Mouse (Mus musculus) forebrain, embryonic 14.5 days (tissue): Measurements from ENCODE around the gene Yipf3. TPM values are rescaled to one million over a fixed set of nuclear protein-coding genes. Genes with fewer than 3 reads are reported as not detected.
A peak's percentile ranks its signal among the peaks of the same experiment; 100 is the strongest.

Experiments used
- ATAC-seq: fragments of 200-750 bp; cut with Nextera tagmentation; 2 replicates; pipeline ENCODE4 v1.8.0; 2017; ENCODE audit warnings: mild to moderate bottlenecking, moderate library complexity
- DNase-seq: peaks from one replicate; pipeline ENCODE4 v3.0.0-alpha.2; 2015; ENCODE audit warnings: low spot score
- H3K27ac ChIP-seq: fragments of 300-500 bp; sonication (generic); 2 replicates; pipeline ENCODE4 v1.5.1; 2014; ENCODE audit warnings: low read depth, mild to moderate bottlenecking, control low read depth, low read length, moderate library complexity
- H3K27me3 ChIP-seq: fragments of 300-500 bp; sonication (generic); replicated peaks from 2 replicates; pipeline ENCODE4 v1.6.1; 2014; ENCODE audit warnings: low read length, control low read depth, mixed read lengths; ENCODE audit not compliant: control insufficient read depth, insufficient read depth
- H3K36me3 ChIP-seq: fragments of 300-500 bp; sonication (generic); 2 replicates; pipeline ENCODE4 v1.6.1; 2014; ENCODE audit warnings: low read length, control low read depth; ENCODE audit not compliant: control insufficient read depth, insufficient read depth
- H3K4me1 ChIP-seq: fragments of 300-500 bp; sonication (generic); 2 replicates; pipeline ENCODE4 v1.6.1; 2014; ENCODE audit warnings: antibody characterized with exemption, low read length, control low read depth; ENCODE audit not compliant: control insufficient read depth, insufficient read depth
- H3K4me2 ChIP-seq: fragments of 300-500 bp; sonication (generic); 2 replicates; pipeline ENCODE4 v1.6.1; 2014; ENCODE audit warnings: mild to moderate bottlenecking, control low read depth, low read length
- H3K4me3 ChIP-seq: fragments of 300-500 bp; sonication (generic); 2 replicates; pipeline ENCODE4 v1.5.1; 2014; ENCODE audit warnings: low read depth, low read length, control low read depth
- H3K9ac ChIP-seq: fragments of 300-500 bp; sonication (generic); 2 replicates; pipeline ENCODE4 v1.6.1; 2014; ENCODE audit warnings: mild to moderate bottlenecking, low read length, control low read depth, moderate library complexity
- H3K9me3 ChIP-seq: fragments of 300-500 bp; sonication (generic); replicated peaks from 2 replicates; pipeline ENCODE4 v1.6.1; 2016; ENCODE audit warnings: low read length, control low read depth, mixed read lengths; ENCODE audit not compliant: control insufficient read depth
- WGBS: fragments of 180-500 bp; shearing (Covaris S2); extraction: QIAGEN DNeasy Blood & Tissue Kit; methylation state at CpG from one replicate; pipeline ENCODE4 v1.1.7; 2014; 5-methylcytosine and 5-hydroxymethylcytosine counted together
- polyA plus RNA-seq: library from polyadenylated mRNA; unstranded; fragments of >200 nt; fragmentation: Nextera tagmentation; extraction: Ambion mirVana; gene quantifications from 2 replicates; pipeline ENCODE4 v1.2.1, GENCODE M21; 2014

Yipf3 gene
- polyA plus RNA-seq, 1 experiment from 2014 or later = 97.5 TPM

GRCm38 (mm10) chr17:46251174-46251573 lies 3.3 kb downstream of the Yipf3 start:
- H3K4me1 ChIP-seq = peaks cover 26% of the 10 kb centered on the region
- peaks cover 37% of the 10 kb centered on the region for H3K36me3 ChIP-seq
- ATAC-seq = no peak

GRCm38 (mm10) chr17:46252571-46253451 lies 4.9 kb downstream of the Yipf3 start:
- peak overlapping the region; percentile 73; the same call in 1 of the 2 replicates for H3K9ac ChIP-seq
- DNase-seq = peak; percentile 69
- peak overlapping the region; percentile 98 for H3K4me2 ChIP-seq
- H3K36me3 ChIP-seq = peaks cover 43% of the 10 kb centered on the region
- WGBS = 59% methylated on average over 14 of the region's 14 CpGs
- H3K4me1 ChIP-seq = peaks cover 18% of the 10 kb centered on the region
- H3K9me3 ChIP-seq = no peaks in the 10 kb centered on the region
- 0 out of 2 replicates have a peak, but pooled peaks cover 7% of the 10 kb centered on the region for H3K27me3 ChIP-seq
- peak overlapping the region; percentile 77; the same call in 1 of the 2 replicates for H3K4me3 ChIP-seq
- H3K27ac ChIP-seq = no peak overlapping the region
- ATAC-seq = 0 out of 2 replicates have a peak, but pooled peaks have one; percentile 0

More at GRCm38 (mm10) chr17:46251174-46251573, 3.3 kb downstream of the Yipf3 start:
- Histone ChIP-seq H3K4me3 (no peak overlapping the region), H3K9me3 (no peaks in the 10 kb centered on the region), H3K27me3 (0 out of 2 replicates have a peak, but pooled peaks cover 7% of the 10 kb centered on the region), H3K9ac (no peak overlapping the region), H3K27ac (no peak overlapping the region), H3K4me2 (no peak overlapping the region)
- DNase-seq = no peak
- 83% methylated on average over 7 of the region's 7 CpGs for WGBS

GRCm38 (mm10) chr17:46253452-46254084 lies 5.7 kb downstream of the Yipf3 start, which contains the start of gene Lrrc73:
Lrrc73 (plus strand) TSS chr17:46253531.
- WGBS = 2% methylated on average over 46 of the region's 48 CpGs
- H3K4me1 ChIP-seq = peaks cover 17% of the 10 kb centered on the region
- peak within 1 kb of the TSS; percentile 73 for H3K9ac ChIP-seq
- peak within 1 kb of the TSS; percentile 77 for H3K4me3 ChIP-seq
- ATAC-seq (peak; percentile 95), DNase-seq (peak; percentile 94)
- peak within 1 kb of the TSS; percentile 59 for H3K27ac ChIP-seq
- no peaks in the 10 kb centered on the region for H3K9me3 ChIP-seq
- H3K36me3 ChIP-seq = peaks cover 49% of the 10 kb centered on the region
- H3K4me2 ChIP-seq = peak within 1 kb of the TSS; percentile 98
- 0 out of 2 replicates have a peak, but pooled peaks cover 7% of the 10 kb centered on the region for H3K27me3 ChIP-seq

GRCm38 (mm10) chr17:46254106-46254505 lies 6.2 kb downstream of the Yipf3 start:
- ATAC-seq = peak; percentile 56
- Histone ChIP-seq H3K9ac (peak overlapping the region; percentile 73), H3K27ac (peak overlapping the region; percentile 59), H3K4me1 (peaks cover 12% of the 10 kb centered on the region), H3K36me3 (peaks cover 53% of the 10 kb centered on the region), H3K9me3 (no peaks in the 10 kb centered on the region), H3K27me3 (0 out of 2 replicates have a peak, but pooled peaks cover 7% of the 10 kb centered on the region), H3K4me3 (peak overlapping the region; percentile 77), H3K4me2 (peak overlapping the region; percentile 98)
- no peak for DNase-seq
- 0% methylated on average over 35 of the region's 54 CpGs for WGBS

- Histone ChIP-seq H3K4me3 (peak overlapping the region; percentile 77; the same call in 1 of the 2 replicates), H3K9ac (peak overlapping the region; percentile 73; the same call in 1 of the 2 replicates), H3K36me3 (peaks cover 53% of the 10 kb centered on the region), H3K4me2 (peak overlapping the region; percentile 98), H3K27me3 (0 out of 2 replicates have a peak, but pooled peaks cover 7% of the 10 kb centered on the region), H3K27ac (no peak overlapping the region), H3K9me3 (no peaks in the 10 kb centered on the region), H3K4me1 (peaks cover 10% of the 10 kb centered on the region)
- 36% methylated on average over 6 of the region's 6 CpGs for WGBS
- no peak for ATAC-seq
- no peak for DNase-seq
Observed at GRCm38 (mm10) chr17:46255147-46255546, 7.3 kb downstream of the Yipf3 start.

- peaks cover 7% of the 10 kb centered on the region for H3K4me1 ChIP-seq
- DNase-seq (no peak), ATAC-seq (no peak)
- no peak overlapping the region for H3K9ac ChIP-seq
- WGBS = 87% methylated on average over 30 of the region's 30 CpGs
- H3K9me3 ChIP-seq = no peaks in the 10 kb centered on the region
- H3K36me3 ChIP-seq = peaks cover 63% of the 10 kb centered on the region
- H3K27me3 ChIP-seq = 0 out of 2 replicates have a peak, but pooled peaks cover 7% of the 10 kb centered on the region
- no peak overlapping the region for H3K4me3 ChIP-seq
- no peak overlapping the region for H3K4me2 ChIP-seq
- no peak overlapping the region for H3K27ac ChIP-seq
Observed at GRCm38 (mm10) chr17:46258279-46259053, 10.6 kb downstream of the Yipf3 start.

- peaks cover 6% of the 10 kb centered on the region; the same call in 1 of the 2 replicates for H3K4me1 ChIP-seq
- no peak overlapping the region for H3K4me3 ChIP-seq
- no peak overlapping the region for H3K27ac ChIP-seq
- H3K27me3 ChIP-seq = 0 out of 2 replicates have a peak, but pooled peaks cover 7% of the 10 kb centered on the region
- no peaks in the 10 kb centered on the region for H3K9me3 ChIP-seq
- peaks cover 74% of the 10 kb centered on the region for H3K36me3 ChIP-seq
- WGBS = 94% methylated on average over 17 of the region's 17 CpGs
- DNase-seq = no peak
- no peak overlapping the region for H3K4me2 ChIP-seq
- H3K9ac ChIP-seq = no peak overlapping the region
- no peak for ATAC-seq
Observed at GRCm38 (mm10) chr17:46259675-46260074, 11.8 kb downstream of the Yipf3 start.

GRCm38 (mm10) chr17:46262201-46262694 lies 14.4 kb downstream of the Yipf3 start:
- H3K4me2 ChIP-seq = no peak overlapping the region
- H3K4me3 ChIP-seq = no peak overlapping the region
- peaks cover 77% of the 10 kb centered on the region for H3K36me3 ChIP-seq
- H3K27ac ChIP-seq = no peak overlapping the region
- ATAC-seq (no peak), DNase-seq (no peak)
- H3K4me1 ChIP-seq = no peaks in the 10 kb centered on the region
- 94% methylated on average over 5 of the region's 5 CpGs for WGBS
- H3K9me3 ChIP-seq = no peaks in the 10 kb centered on the region
- no peaks in the 10 kb centered on the region for H3K27me3 ChIP-seq
- H3K9ac ChIP-seq = no peak overlapping the region
